Mouse (Mus musculus) gastrocnemius, postnatal 14 days (tissue): Measurements from ENCODE around the gene Scfd2. TPM values are rescaled to one million over a fixed set of nuclear protein-coding genes. Genes with fewer than 3 reads are reported as not detected.

Source experiments
- DNase-seq: peaks from one replicate; pipeline ENCODE4 v3.0.0; 2021; ENCODE audit warnings: mixed read lengths
- intact Hi-C: fragments of 180-260 bp; cut with DNase I; formaldehyde crosslinking; loops from one replicate; pipeline ENCODE4 v1.15.1; 2025; ENCODE audit warnings: low total_unique reads
- total RNA-seq, 2 experiments: library from RNA; stranded (reverse); gene quantifications; 2 replicates each; pipeline ENCODE4 v1.2.3; 2021

The Scfd2 gene
- total RNA-seq, 2 experiments from 2014 or later, result 10.2 to 11.3 TPM

- intact Hi-C loops, result loop anchor here (5.0 kb wide), 1 partner anchor 81 kb away; no protein-coding TSS in a partner anchor
- no peak for DNase-seq
Observed at GRCm38 (mm10) chr5:74196307-74196618, 335.3 kb downstream of the Scfd2 start.

GRCm38 (mm10) chr5:74195614-74196306 is 335.8 kb downstream of the Scfd2 start:
- intact Hi-C loops, result loop anchor here (5.0 kb wide), 1 partner anchor 82 kb away; no protein-coding TSS in a partner anchor
- DNase-seq, result no peak

- intact Hi-C loops, result loop anchor here (5.0 kb wide), 1 partner anchor 82 kb away; no protein-coding TSS in a partner anchor
- peak; percentile 94 for DNase-seq
Observed at GRCm38 (mm10) chr5:74194841-74195613, 336.5 kb downstream of the Scfd2 start, which contains the start of gene Rasl11b. Rasl11b (plus strand) TSS chr5:74195286.

- intact Hi-C loops, result no loop called here
Observed at GRCm38 (mm10) chr5:74194027-74194840, 337.3 kb downstream of the Scfd2 start.

GRCm38 (mm10) chr5:74193626-74194025 is 337.9 kb downstream of the Scfd2 start:
- intact Hi-C loops, result no loop called here
- DNase-seq, result no peak

More at GRCm38 (mm10) chr5:74194027-74194840, 337.3 kb downstream of the Scfd2 start:
- DNase-seq, result no peak

GRCm38 (mm10) chr5:74193008-74193407 is 338.6 kb downstream of the Scfd2 start:
- intact Hi-C loops, result no loop called here
- DNase-seq, result no peak

GRCm38 (mm10) chr5:74190911-74191310 is 340.6 kb downstream of the Scfd2 start:
- DNase-seq, result no peak
- intact Hi-C loops, result no loop called here

GRCm38 (mm10) chr5:74190161-74190491 is 341.4 kb downstream of the Scfd2 start:
- intact Hi-C loops, result no loop called here
- peak; percentile 54 for DNase-seq

GRCm38 (mm10) chr5:74189484-74190160 is 341.9 kb downstream of the Scfd2 start:
- intact Hi-C loops, result no loop called here
- no peak for DNase-seq

- intact Hi-C loops, result no loop called here
- DNase-seq, result no peak
Observed at GRCm38 (mm10) chr5:74188886-74189285, 342.7 kb downstream of the Scfd2 start.

GRCm38 (mm10) chr5:74188076-74188475 is 343.5 kb downstream of the Scfd2 start:
- DNase-seq, result no peak
- intact Hi-C loops, result no loop called here

- intact Hi-C loops, result no loop called here
- no peak for DNase-seq
Observed at GRCm38 (mm10) chr5:74184607-74185006, 347.0 kb downstream of the Scfd2 start.

GRCm38 (mm10) chr5:74183118-74183517 is 348.4 kb downstream of the Scfd2 start:
- intact Hi-C loops, result no loop called here
- DNase-seq, result no peak

GRCm38 (mm10) chr5:74180216-74180615 is 351.3 kb downstream of the Scfd2 start:
- intact Hi-C loops, result no loop called here

GRCm38 (mm10) chr5:74175526-74176270 is 355.9 kb downstream of the Scfd2 start:
- DNase-seq, result peak; percentile 42
- intact Hi-C loops, result no loop called here

More at GRCm38 (mm10) chr5:74180216-74180615, 351.3 kb downstream of the Scfd2 start:
- no peak for DNase-seq

- intact Hi-C loops, result no loop called here
- DNase-seq, result no peak
Observed at GRCm38 (mm10) chr5:74173162-74173844, 358.3 kb downstream of the Scfd2 start.

GRCm38 (mm10) chr5:74172208-74172607 is 359.4 kb downstream of the Scfd2 start:
- DNase-seq, result no peak

GRCm38 (mm10) chr5:74171768-74172167 is 359.8 kb downstream of the Scfd2 start:
- intact Hi-C loops, result no loop called here
- no peak for DNase-seq

More at GRCm38 (mm10) chr5:74172208-74172607, 359.4 kb downstream of the Scfd2 start:
- intact Hi-C loops, result no loop called here
